Mouse (Mus musculus): ENCODE results near the gene Gpr45.

DNA sequence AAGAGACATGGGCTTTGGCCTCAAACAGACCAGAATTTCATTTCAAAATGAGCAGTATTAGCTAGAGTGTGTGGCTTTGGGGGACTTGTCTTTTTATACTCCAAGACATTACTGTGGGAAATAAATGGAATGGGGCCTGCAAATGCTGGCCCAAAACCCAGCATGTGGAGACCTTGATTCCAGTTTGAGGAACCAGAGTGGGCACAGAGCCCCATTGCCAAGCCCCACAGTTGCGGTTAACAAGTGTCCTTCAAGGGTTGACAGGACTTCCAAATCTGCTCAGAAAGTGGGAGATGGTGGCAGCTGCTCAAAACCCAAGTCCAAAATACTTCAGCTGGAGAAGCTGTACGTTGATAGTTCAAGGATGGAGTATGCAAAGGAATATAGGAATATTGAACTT is 36.3 kb downstream of the Gpr45 start:
- TF ChIP-seq CTCF (IDR thresholded peaks at IDR 0.05; ENCODE audit: extremely low read depth, insufficient read length, insufficient replicate concordance, low read depth, low read length) (no peak), POLR2A (IDR thresholded peaks at IDR 0.05; ENCODE audit: low read depth, low read length) (no peak)
